Mouse (Mus musculus): ENCODE data around the gene Kctd19. TPM values are rescaled to one million over a fixed set of nuclear protein-coding genes. Genes with fewer than 3 reads are reported as not detected.
A peak's percentile ranks its signal among the peaks of the same experiment; 100 is the strongest.

The Kctd19 gene
- polyA plus RNA-seq, 1 experiment from 2014 or later: not detected

DNA sequence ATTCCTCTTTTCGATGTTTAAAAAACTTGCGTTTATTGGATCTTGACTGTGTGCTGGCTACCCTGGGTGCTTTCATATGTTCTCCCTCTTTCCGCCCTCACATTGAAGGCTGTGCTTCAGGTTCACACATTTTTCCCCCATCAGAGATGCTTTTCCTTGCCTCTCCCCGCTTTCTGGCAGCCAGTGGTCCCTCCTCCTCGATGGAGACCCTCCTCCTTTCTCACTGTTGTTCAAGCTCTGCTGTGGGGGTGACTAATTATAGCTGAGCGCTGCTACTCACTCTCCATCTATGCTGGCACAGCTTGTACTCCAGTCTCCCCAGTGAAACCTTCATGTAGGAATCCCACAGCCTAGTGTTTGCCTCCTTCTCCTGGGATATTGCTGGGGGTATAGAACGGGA lies 63.1 kb downstream of the Kctd19 start:
- no peak overlapping the region for H3K27ac ChIP-seq
- peaks cover 33% of the 10 kb centered on the region for H3K4me1 ChIP-seq (replicated peaks)
- WGBS: 47% methylated on average over 7 of the region's 7 CpGs
- H3K36me3 ChIP-seq: no peaks in the 10 kb centered on the region
- peak overlapping the region; percentile 98 for H3K4me2 ChIP-seq (replicated peaks)
- no peaks in the 10 kb centered on the region for H3K9me3 ChIP-seq
- H3K27me3 ChIP-seq (replicated peaks): peaks cover 10% of the 10 kb centered on the region; the same call in 1 of the 2 replicates
- no peak overlapping the region for H3K4me3 ChIP-seq (replicated peaks)
- no peak for ATAC-seq
- no peak overlapping the region for H3K9ac ChIP-seq

DNA sequence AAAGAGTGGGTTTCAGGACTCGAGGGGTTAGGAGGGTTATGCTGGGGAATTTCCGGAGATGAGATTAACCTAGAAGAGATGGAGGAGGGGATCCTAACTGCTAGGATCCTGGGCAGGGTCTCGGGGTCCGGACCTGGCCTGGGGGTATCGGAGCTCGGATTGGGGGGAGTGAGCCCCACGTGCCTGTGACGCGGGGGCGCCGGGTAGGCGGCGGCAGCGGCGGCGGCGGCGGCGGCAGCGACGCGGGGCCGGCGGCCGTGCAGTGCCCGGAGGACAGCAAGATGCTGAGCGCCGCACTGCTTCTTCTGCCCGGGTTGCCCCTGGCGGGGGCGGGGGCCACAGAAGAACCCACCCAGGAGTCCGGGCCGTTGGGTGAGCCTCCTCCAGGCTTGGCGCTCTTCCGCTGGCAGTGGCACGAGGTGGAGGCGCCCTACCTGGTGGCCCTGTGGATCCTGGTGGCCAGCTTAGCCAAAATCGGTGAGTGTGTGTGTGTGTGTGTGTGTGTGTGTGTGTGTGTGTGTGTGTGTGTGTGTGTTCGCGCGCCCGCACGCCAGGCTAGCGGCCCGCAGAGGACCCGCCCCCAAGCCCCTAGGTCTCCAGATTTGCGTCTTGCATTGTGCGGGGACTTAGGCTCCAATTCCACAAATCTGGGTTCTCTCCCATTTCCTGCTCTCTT lies 64.1 kb downstream of the Kctd19 start:
- ATAC-seq: no peak
- peak overlapping the region; percentile 98 for H3K4me2 ChIP-seq (replicated peaks)
- peaks cover 10% of the 10 kb centered on the region; the same call in 1 of the 2 replicates for H3K27me3 ChIP-seq (replicated peaks)
- H3K4me3 ChIP-seq (replicated peaks): peak overlapping the region; percentile 74
- peaks cover 39% of the 10 kb centered on the region for H3K4me1 ChIP-seq (replicated peaks)
- no peaks in the 10 kb centered on the region for H3K36me3 ChIP-seq
- no peaks in the 10 kb centered on the region for H3K9me3 ChIP-seq
- H3K9ac ChIP-seq: peak overlapping the region; percentile 59
- no peak overlapping the region for H3K27ac ChIP-seq
- WGBS: under 1% methylated on average over 47 of the region's 48 CpGs

DNA sequence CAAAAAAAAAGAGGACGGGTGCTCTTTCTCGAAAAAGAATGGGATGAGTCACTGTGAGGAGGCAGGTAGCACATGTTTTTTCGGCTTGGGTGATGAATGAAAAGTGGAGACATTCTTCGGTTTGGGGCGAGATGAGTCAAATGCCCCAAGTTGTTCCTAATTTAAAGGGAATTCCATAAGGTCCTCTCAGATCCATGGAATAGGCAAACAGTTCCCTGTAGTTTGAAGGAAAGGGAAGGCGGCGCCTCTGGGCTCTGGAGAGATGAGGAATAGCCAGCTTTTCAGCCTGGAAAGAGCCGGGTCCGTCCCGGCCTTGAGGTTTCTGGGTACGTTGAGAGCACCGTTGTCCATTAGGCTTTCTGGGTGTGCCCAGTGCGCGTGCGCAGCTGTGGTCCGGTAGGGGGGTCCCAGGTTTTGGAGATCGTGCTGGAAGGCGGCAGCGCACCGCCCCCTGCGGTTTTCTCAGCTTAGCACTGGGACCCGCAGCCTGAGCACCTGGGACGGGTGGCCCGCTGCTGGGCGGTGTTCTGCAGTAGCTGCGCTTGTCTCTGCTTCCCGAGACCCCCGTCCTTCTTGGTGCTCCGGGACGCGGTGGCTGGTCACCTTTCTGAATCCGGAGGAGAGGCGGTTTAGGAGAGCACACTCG lies 64.7 kb downstream of the Kctd19 start, which contains the start of gene Slc9a5:
Gene Slc9a5 (plus strand): TSS at position 394 of the 646 bp plus-strand sequence.
- Histone ChIP-seq H3K4me3 (replicated peaks) (peak within 1 kb of the TSS; percentile 74), H3K27ac (peak within 1 kb of the TSS; percentile 92), H3K27me3 (replicated peaks) (peaks cover 10% of the 10 kb centered on the region; the same call in 1 of the 2 replicates), H3K9ac (peak within 1 kb of the TSS; percentile 66), H3K9me3 (no peaks in the 10 kb centered on the region), H3K36me3 (no peaks in the 10 kb centered on the region), H3K4me2 (replicated peaks) (peak within 1 kb of the TSS; percentile 98), H3K4me1 (replicated peaks) (peaks cover 40% of the 10 kb centered on the region)
- under 1% methylated on average over 34 of the region's 34 CpGs for WGBS
- ATAC-seq: peak; percentile 11; the same call in 1 of the 2 replicates

DNA sequence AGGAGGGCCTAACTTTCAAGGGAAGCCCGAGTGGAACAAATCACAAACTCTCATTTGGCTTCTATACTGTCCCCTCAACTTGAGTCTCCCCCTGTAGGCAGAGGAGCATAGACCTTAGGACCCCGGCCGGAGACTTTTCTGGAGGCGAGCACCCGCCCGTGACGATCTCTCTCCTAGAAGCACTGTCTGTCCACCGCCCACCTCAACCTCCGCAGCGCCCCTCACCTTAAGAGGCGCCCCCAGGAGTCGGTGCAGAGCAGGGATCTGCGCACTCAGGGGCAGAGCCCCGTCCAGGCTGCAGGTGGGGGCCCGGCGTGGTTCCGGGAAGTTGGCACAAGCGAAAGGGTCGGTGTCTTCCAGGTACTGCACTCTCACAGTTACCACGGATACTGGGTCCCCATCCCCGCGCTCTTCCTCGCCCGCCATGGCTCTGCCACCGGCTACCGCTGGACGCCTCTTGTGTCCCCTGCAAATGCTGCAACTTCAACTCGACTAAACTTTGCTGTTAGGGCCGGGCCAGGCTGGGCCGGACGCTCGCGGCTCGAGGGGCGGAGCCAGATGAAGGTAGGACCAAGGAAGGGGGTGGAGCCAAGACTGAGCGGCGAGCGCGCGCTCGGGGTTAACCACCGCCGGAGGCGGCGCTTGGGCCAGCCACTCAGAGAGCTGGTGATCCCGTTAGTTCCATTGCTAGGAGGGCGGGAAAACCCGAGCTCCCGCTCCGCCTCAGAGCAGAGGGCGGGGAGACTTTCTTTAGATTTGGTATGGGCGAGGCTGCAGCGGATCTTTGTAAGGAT lies 65.7 kb downstream of the Kctd19 start, which contains the start of gene Fhod1:
Gene Fhod1 (minus strand): TSS at position 526 of the 794 bp plus-strand sequence.
- Histone ChIP-seq H3K27ac (peak within 1 kb of the TSS; percentile 92), H3K4me2 (replicated peaks) (peak within 1 kb of the TSS; percentile 98), H3K27me3 (replicated peaks) (peaks cover 10% of the 10 kb centered on the region; the same call in 1 of the 2 replicates), H3K4me3 (replicated peaks) (peak within 1 kb of the TSS; percentile 74), H3K36me3 (no peaks in the 10 kb centered on the region), H3K9me3 (no peaks in the 10 kb centered on the region), H3K4me1 (replicated peaks) (peaks cover 40% of the 10 kb centered on the region), H3K9ac (peak within 1 kb of the TSS; percentile 66)
- ATAC-seq: peak; percentile 92
- under 1% methylated on average over 53 of the region's 53 CpGs for WGBS

DNA sequence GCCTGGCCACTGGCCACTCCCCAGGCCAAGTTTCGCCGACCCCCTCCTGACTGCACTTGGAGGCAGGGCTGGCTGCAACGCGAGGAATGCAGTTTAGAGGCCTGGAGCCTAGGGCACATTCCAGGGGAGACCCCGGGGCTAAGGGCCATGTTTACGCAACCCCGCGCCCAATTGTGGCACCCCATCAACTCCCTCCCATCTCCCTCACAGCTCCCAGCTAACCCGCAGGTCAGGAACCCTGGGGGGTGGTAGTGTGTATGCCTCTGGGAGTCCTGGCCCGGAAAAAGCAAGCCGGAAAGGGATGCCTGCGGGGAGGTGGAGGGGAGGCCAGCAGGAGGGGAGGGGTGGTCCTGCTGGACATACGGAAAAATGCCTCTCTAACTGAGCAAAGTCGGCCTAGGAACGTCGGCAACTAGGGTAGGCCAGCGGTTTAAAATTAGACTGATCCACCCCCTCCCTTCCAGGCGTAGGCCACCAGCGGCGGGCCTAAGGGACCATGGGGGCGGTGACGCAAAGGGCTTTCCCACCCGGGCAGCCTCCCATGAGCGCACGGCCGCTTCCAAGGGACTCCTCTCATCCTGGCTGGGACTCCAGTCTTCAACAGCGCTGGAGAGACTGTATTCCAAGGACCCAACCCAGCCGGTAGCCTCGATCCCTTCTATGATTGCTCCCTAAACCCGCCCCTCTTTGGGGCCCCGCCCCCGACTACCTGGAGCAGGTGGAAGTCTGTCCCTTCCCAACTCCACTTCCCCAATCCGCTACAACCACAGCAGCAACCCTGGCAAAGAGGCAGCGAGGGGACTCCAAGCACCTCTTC lies 66.5 kb downstream of the Kctd19 start:
- peak overlapping the region; percentile 98 for H3K4me2 ChIP-seq (replicated peaks)
- peak overlapping the region; percentile 74 for H3K4me3 ChIP-seq (replicated peaks)
- 1% methylated on average over 34 of the region's 34 CpGs for WGBS
- peaks cover 40% of the 10 kb centered on the region for H3K4me1 ChIP-seq (replicated peaks)
- H3K27me3 ChIP-seq (replicated peaks): peaks cover 10% of the 10 kb centered on the region; the same call in 1 of the 2 replicates
- H3K27ac ChIP-seq: peak overlapping the region; percentile 92
- no peaks in the 10 kb centered on the region for H3K36me3 ChIP-seq
- H3K9me3 ChIP-seq: no peaks in the 10 kb centered on the region
- H3K9ac ChIP-seq: peak overlapping the region; percentile 66
- ATAC-seq: peak; percentile 65

DNA sequence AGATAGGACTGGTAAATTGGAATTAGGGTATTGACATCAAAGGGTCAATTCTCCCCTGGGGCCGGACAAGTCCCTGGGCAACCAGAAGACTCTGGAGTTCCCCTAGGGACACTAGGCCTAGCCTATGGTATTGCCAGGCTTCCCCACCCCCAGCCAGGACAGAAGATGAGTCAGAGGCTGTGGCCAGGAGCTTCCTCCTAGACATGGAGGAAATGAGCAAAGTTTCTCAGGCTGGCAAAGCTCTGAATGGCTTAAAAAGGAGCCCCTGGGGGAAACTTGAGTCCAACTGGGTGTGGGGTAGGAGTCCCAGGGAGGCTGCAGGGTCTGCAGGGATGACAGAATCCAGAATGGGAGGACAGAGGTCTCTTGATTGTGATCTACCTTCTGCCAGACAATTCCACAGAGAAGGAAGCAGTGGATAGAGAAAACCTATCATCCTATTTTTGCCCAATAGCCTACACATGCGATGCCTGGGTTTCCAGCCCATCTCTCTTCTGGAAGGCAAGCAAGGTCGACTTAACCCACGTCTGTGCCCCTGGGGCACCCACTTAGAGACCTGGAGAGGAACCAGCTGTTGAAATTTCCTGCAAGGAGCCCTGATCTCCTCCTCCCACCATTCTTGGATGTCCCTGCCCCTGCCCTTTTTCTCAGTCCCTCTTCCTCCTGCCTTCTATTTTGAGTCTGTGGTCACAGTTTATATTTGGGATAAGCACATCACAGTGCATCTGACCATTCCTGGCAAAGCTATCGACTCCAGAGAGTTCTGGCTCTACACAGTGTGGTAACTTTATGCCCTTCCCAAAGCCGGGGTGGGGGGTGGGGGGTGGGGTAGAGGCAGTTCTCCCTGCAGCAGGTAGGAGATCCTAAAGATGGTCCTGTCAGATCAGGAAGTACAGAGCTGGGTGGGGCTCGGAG lies 68.0 kb downstream of the Kctd19 start:
- peaks cover 9% of the 10 kb centered on the region; the same call in 1 of the 2 replicates for H3K27me3 ChIP-seq (replicated peaks)
- no peak for ATAC-seq
- no peak overlapping the region for H3K4me3 ChIP-seq (replicated peaks)
- H3K4me2 ChIP-seq (replicated peaks): peak overlapping the region; percentile 98
- H3K9me3 ChIP-seq: no peaks in the 10 kb centered on the region
- no peaks in the 10 kb centered on the region for H3K36me3 ChIP-seq
- peaks cover 53% of the 10 kb centered on the region for H3K4me1 ChIP-seq (replicated peaks)
- 44% methylated on average over 7 of the region's 7 CpGs for WGBS
- H3K9ac ChIP-seq: 0 out of 2 replicates have a peak overlapping the region, but pooled peaks have one; percentile 8
- H3K27ac ChIP-seq: peak overlapping the region; percentile 40; the same call in 1 of the 2 replicates

DNA sequence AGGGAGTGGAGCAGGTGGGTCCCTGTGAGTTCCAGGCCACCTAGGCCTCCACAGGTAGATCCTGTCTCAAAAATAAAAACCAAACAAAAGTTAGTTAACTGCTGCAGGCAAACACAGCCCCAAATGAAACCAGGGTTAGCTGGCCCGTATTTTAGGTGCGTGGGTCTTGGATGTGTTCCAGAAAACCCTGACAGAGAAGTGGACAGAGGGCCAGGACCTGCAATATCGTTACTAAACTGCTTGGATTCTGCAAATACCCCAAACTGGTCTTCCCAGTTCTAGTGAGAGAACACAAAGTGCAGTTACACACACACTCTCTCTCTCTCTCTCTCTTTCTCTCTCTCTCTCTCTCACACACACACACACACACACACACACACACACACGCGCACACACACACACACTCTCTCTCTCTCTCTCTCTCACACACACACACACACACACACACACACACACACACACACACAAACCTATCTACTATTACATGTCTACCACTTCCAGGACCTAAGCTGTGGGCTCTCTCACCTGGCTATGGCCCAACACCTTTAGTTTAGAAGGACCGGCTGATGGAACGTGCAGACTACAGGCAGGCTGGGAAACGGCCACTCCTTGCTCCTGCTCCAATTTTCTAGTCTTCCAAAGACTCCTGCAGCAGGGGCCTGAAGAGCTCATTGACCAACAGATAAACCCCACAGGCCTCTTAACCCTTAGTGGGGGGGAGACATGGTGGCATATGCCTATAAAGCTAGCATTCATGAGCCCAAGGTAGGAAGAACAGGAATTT lies 69.3 kb downstream of the Kctd19 start:
- no peak overlapping the region for H3K4me2 ChIP-seq (replicated peaks)
- peaks cover 50% of the 10 kb centered on the region for H3K4me1 ChIP-seq (replicated peaks)
- 0 out of 2 replicates have a peak, but pooled peaks cover 6% of the 10 kb centered on the region for H3K27me3 ChIP-seq (replicated peaks)
- H3K27ac ChIP-seq: no peak overlapping the region; the same call in 1 of the 2 replicates
- WGBS: 47% methylated on average over 8 of the region's 8 CpGs
- H3K9ac ChIP-seq: no peak overlapping the region
- no peak overlapping the region for H3K4me3 ChIP-seq (replicated peaks)
- no peaks in the 10 kb centered on the region for H3K9me3 ChIP-seq
- no peak for ATAC-seq
- no peaks in the 10 kb centered on the region for H3K36me3 ChIP-seq

DNA sequence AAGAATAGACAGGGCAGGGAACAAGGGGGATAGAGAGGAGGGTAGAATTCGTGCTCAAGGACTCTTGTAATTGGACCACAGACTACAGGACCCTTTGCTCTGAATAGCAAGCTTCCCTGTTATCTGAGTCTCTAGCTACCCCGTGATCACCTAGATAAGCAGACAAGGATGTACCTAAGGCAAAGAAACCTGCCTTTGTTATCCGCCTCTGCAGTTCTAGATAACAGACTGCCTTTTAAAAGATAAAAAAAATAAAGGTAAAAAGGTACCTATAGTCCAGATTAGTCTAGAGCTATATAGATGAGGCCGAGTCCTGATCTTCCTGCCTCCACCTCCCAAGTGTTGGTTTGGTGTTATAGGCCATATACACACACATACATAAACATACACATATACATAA lies 70.5 kb downstream of the Kctd19 start:
- no peak overlapping the region for H3K9ac ChIP-seq
- no peak overlapping the region for H3K4me2 ChIP-seq (replicated peaks)
- no peaks in the 10 kb centered on the region for H3K9me3 ChIP-seq
- no peak overlapping the region for H3K27ac ChIP-seq
- 58% methylated on average over 4 of the region's 4 CpGs for WGBS
- H3K4me1 ChIP-seq (replicated peaks): peaks cover 50% of the 10 kb centered on the region
- H3K36me3 ChIP-seq: no peaks in the 10 kb centered on the region
- no peak for ATAC-seq
- no peaks in the 10 kb centered on the region for H3K27me3 ChIP-seq (replicated peaks)
- H3K4me3 ChIP-seq (replicated peaks): no peak overlapping the region

DNA sequence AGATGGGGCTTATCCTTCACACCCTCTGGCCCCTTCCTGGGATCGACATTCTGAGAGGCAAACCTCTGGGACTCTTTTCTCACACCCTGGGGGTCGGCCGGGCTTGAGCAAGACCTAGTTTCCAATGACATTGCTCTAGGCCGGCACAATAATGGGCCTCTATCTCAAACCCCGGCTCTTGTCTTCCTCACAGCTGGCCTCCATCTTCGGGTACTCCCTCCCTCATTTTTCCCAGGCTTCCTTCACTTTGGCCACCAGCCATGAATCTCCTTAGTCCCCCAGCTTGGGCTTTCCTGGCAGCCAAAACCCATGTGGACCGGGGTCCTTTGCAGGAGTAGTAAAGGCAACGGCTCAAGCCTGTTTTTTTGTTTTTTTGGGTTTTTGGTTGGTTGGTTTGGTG lies 71.9 kb downstream of the Kctd19 start:
- 43% methylated on average over 8 of the region's 8 CpGs for WGBS
- Histone ChIP-seq H3K4me1 (replicated peaks) (peaks cover 42% of the 10 kb centered on the region), H3K36me3 (peaks cover 5% of the 10 kb centered on the region; the same call in 1 of the 2 replicates), H3K27ac (peak overlapping the region; percentile 54), H3K4me2 (replicated peaks) (peak overlapping the region; percentile 5; the same call in 1 of the 2 replicates), H3K27me3 (replicated peaks) (no peaks in the 10 kb centered on the region), H3K4me3 (replicated peaks) (no peak overlapping the region), H3K9ac (no peak overlapping the region), H3K9me3 (no peaks in the 10 kb centered on the region)
- no peak for ATAC-seq
